Mouse (Mus musculus) G1E (cell line): ENCODE data around the gene Ccr8. TPM values are rescaled to one million over a fixed set of nuclear protein-coding genes. Genes with fewer than 3 reads are reported as not detected.

Source experiments
- ATAC-seq: 2 replicates; pipeline ENCODE4 v1.8.0; 2016; ENCODE audit warnings: mild to moderate bottlenecking; ENCODE audit not compliant: insufficient number of reproducible peaks, poor library complexity, low FRiP score, severe bottlenecking; ENCODE audit errors: extremely low read depth
- DNase-seq: peaks from one replicate; pipeline ENCODE4 v3.0.0; 2012; ENCODE audit warnings: low spot score
- H3K27me3 ChIP-seq: 2 replicates; pipeline ENCODE4 v1.6.1; 2012; ENCODE audit warnings: mild to moderate bottlenecking, low read length, inconsistent platforms; ENCODE audit not compliant: insufficient read depth
- H3K36me3 ChIP-seq: replicated peaks from 2 replicates; pipeline ENCODE3; 2012; ENCODE audit warnings: mild to moderate bottlenecking, inconsistent platforms
- H3K4me1 ChIP-seq: 2 replicates; pipeline ENCODE4 v1.6.1; 2012; ENCODE audit warnings: low read depth, low read length, inconsistent platforms, mixed read lengths; ENCODE audit not compliant: insufficient read depth
- H3K4me3 ChIP-seq: 2 replicates; pipeline ENCODE4 v1.5.1; 2012; ENCODE audit warnings: low read depth, mild to moderate bottlenecking, inconsistent platforms, low read length, moderate library complexity, mixed read lengths
- H3K9me3 ChIP-seq: replicated peaks from 2 replicates; pipeline ENCODE4 v1.6.1; 2012; ENCODE audit warnings: inconsistent platforms
- CTCF ChIP-seq: IDR thresholded peaks from 2 replicates; pipeline ENCODE4 v1.5.1; 2012; ENCODE audit warnings: low read depth, low read length, inconsistent platforms, mixed read lengths
- GATA1 ChIP-seq: IDR thresholded peaks from 2 replicates; pipeline ENCODE4 v1.6.1; 2012; ENCODE audit warnings: borderline replicate concordance, low read length, inconsistent platforms, mixed read lengths
- GATA2 ChIP-seq: IDR thresholded peaks from 2 replicates; pipeline ENCODE4 v1.6.1; 2012; ENCODE audit warnings: low read depth, low read length, inconsistent platforms, borderline replicate concordance
- POLR2AphosphoS5 ChIP-seq: IDR thresholded peaks from 2 replicates; pipeline ENCODE4 v1.6.1; 2012; ENCODE audit warnings: low read depth, low read length, inconsistent platforms; ENCODE audit not compliant: insufficient replicate concordance
- TAL1 ChIP-seq: conservative IDR thresholded peaks from 2 replicates; pipeline ENCODE4 v1.6.1; 2012; ENCODE audit warnings: low read depth, low read length, inconsistent platforms, mixed read lengths
- polyA plus RNA-seq: library from polyadenylated mRNA; stranded (reverse); fragments of >175 nt; gene quantifications from 2 replicates; pipeline ENCODE4 v1.2.3, GENCODE M21; 2012
- total RNA-seq, 2 experiments: library from RNA; stranded (forward) in 1 of 2; stranded (reverse) in 1 of 2; fragments of 200-1000 nt in 1 of 2; fragments of >200 nt in 1 of 2; fragmentation: Nextera tagmentation in 1 of 2; gene quantifications; 2 replicates each; pipeline ENCODE4 v1.2.3; 2014 to 2017

Ccr8 gene
- total RNA-seq (2014; fragmentation: Nextera tagmentation) (not detected in 2 replicates), total RNA-seq (2017) (not detected in 2 replicates), polyA plus RNA-seq (not detected in 2 replicates)

DNA sequence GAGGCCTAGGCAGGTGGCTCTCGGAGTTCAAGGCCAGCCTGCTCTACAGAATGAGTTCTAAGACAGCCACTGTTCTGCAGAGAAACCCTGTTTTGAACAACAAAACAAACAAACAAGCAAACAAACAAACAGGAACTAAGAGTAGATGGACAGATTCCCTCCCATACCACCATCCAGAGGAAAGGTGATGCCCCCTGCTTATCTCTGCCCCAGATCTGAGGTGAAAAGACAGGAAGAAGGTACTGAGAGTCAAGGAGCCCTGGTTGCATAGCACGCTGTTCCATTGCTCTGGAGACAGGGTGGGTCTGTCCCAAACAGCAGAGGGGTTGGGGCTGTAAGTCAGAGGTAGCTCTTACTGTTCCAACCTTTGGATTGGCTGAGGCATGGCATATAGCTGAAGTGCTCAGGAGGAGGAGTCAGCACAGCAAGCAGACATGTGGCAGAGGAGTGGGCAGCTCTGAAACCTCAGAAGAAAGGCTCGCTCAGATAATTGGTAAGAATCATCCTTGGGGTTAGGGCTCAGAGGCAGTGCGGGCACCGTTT, at the start of gene Ccr8:
TSS of gene Ccr8 (plus strand) at position 419 of the 543 bp plus-strand sequence.
- Histone ChIP-seq H3K27me3 (peaks cover 9% of the 10 kb centered on the region), H3K4me3 (no peak within 1 kb of the TSS), H3K36me3 (no peaks in the 10 kb centered on the region), H3K4me1 (no peaks in the 10 kb centered on the region; the same call in 1 of the 2 replicates), H3K9me3 (no peaks in the 10 kb centered on the region)
- DNase-seq (no peak), ATAC-seq (no peak)
- TF ChIP-seq POLR2AphosphoS5, result no peak
- TF ChIP-seq TAL1, result no peak
- no peak for TF ChIP-seq GATA2
- TF ChIP-seq CTCF, result no peak
- TF ChIP-seq GATA1, result no peak

DNA sequence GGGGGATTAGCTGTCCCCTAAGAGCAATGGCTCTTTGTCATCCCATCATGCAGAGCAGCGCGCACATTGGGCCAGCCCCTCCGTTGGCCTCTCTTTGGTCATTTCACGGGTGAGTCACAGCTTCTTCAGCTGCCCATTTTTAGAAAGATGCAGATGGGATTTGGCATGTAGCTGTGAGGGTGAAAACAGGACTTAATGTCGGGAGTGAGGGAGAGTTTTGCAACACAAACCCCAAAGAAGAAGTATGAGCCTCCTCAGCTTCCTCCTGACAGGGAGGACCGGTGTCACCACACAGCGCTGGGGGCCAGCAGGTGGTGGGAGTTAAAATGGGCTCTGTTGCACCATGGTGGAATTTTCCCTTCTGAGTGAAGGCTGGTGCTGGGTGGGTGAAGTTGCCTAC, 48.8 kb upstream of the Ccr8 start:
- no peaks in the 10 kb centered on the region for H3K36me3 ChIP-seq
- H3K27me3 ChIP-seq, result peaks cover 13% of the 10 kb centered on the region; the same call in 1 of the 2 replicates
- no peak for DNase-seq
- no peaks in the 10 kb centered on the region for H3K4me1 ChIP-seq
- no peak for TF ChIP-seq TAL1
- ATAC-seq, result no peak
- H3K4me3 ChIP-seq, result no peak overlapping the region
- H3K9me3 ChIP-seq, result 0 out of 2 replicates have a peak, but pooled peaks cover 2% of the 10 kb centered on the region

DNA sequence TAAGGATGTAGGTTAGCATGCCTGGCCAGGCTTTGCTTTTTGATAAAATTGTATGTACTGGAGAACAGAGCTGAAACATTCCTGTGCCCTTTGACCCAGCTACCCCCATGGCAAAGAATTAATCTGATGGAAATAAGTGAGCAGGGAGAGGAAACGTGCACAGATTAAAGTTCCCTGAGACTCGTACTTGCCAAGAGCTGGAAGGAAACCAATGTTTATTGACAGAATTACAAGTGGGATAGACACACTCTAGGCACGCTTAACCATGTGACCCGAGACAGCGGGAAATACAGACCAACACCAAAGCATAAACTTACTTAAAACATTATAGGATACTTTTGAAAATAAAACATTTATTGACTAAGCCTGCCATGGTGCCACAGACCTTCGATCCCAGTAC, 43.4 kb upstream of the Ccr8 start:
- H3K4me3 ChIP-seq, result no peak overlapping the region
- no peak for DNase-seq
- no peaks in the 10 kb centered on the region for H3K36me3 ChIP-seq
- TF ChIP-seq GATA2 (no peak), POLR2AphosphoS5 (no peak), TAL1 (no peak), GATA1 (no peak), CTCF (no peak)
- ATAC-seq, result no peak
- no peaks in the 10 kb centered on the region for H3K9me3 ChIP-seq
- H3K4me1 ChIP-seq, result no peaks in the 10 kb centered on the region
- H3K27me3 ChIP-seq, result peaks cover under 1% of the 10 kb centered on the region; the same call in 1 of the 2 replicates

DNA sequence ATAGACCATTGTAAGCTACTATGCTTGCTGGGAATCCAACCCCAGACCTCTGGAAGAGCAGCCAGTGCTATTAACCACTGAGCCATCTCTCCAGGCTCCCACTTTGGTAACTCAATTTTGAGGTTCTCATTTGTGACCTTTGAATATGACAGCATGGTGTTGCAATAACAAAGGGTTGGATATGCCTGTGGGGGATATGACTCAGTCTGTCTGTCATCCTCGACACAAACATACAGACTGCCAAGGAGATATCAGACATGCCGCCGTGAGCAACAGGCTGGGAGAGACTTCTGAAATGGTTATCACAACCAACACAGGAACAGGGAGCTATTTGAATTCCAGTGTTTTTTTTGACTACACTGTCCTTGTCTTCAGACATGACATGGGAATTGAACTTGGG, 42.5 kb upstream of the Ccr8 start:
- H3K4me3 ChIP-seq, result no peak overlapping the region
- no peaks in the 10 kb centered on the region; the same call in 1 of the 2 replicates for H3K27me3 ChIP-seq
- ATAC-seq, result no peak
- no peak for TF ChIP-seq GATA2
- no peak for TF ChIP-seq TAL1
- TF ChIP-seq POLR2AphosphoS5, result no peak
- TF ChIP-seq GATA1, result no peak
- TF ChIP-seq CTCF, result no peak
- no peaks in the 10 kb centered on the region for H3K36me3 ChIP-seq
- DNase-seq, result no peak
- H3K4me1 ChIP-seq, result no peaks in the 10 kb centered on the region
- no peaks in the 10 kb centered on the region for H3K9me3 ChIP-seq

DNA sequence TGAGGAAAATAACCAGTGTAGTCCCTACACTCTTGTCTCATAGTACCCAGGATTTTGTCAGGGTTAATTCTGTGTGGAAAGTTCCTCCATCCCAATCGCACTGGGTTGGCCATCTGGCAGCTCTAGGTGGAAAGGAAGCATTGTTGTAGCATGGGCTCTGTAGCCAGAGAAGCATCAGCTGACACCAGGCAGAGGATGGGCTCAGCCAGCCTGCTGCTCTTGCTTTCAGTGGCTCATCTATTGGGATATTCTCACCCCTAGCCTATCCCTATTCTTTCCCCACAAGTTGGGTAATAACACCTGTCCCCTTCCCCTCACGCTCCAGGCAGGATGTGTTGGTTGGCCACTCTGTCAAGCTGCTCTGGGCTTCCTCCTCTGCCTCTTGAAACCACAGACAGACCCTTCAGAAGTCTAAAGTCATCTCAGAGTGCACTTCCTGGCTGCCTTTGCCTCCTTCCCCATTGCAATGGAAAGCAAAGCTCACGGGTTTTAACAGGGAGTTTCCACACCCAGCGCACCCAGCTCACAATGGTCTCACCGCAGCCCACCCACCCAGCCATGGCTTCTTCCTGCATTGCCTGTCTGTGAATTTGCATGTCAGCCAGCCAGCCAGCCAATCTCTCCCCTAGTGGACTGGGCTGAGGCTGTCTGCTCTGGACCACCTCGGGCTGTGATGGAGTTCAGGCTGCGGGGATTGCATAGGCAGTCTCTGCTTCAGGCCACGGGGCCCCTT, 37.2 kb upstream of the Ccr8 start:
- H3K4me1 ChIP-seq, result no peaks in the 10 kb centered on the region
- no peak for DNase-seq
- H3K4me3 ChIP-seq, result no peak overlapping the region
- TF ChIP-seq TAL1 (no peak), GATA1 (no peak), CTCF (no peak), GATA2 (no peak), POLR2AphosphoS5 (no peak)
- peaks cover 4% of the 10 kb centered on the region; the same call in 1 of the 2 replicates for H3K27me3 ChIP-seq
- ATAC-seq, result no peak
- H3K9me3 ChIP-seq, result no peaks in the 10 kb centered on the region
- no peaks in the 10 kb centered on the region for H3K36me3 ChIP-seq

DNA sequence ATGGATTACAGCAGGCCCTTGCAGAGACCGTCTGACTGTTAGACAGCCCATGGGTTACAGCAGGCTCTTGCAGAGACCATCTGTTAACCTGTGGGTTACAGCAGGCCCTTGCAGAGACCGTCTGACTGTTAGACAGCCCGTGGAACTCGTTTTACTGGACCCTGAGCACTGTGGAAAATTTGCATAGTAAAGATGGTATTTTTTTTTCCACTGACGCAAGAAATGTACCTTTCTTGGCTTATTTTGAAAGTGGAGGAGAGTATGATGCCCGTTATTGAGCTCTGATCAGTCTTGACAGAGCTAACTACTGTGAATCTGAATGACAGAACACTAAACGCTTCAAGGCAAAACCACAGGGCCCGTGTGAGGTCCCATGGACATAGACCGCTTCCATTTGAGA, 35.7 kb upstream of the Ccr8 start:
- DNase-seq (no peak), ATAC-seq (no peak)
- Histone ChIP-seq H3K27me3 (peaks cover 4% of the 10 kb centered on the region; the same call in 1 of the 2 replicates), H3K9me3 (no peaks in the 10 kb centered on the region), H3K36me3 (no peaks in the 10 kb centered on the region), H3K4me1 (no peaks in the 10 kb centered on the region), H3K4me3 (no peak overlapping the region)
- TF ChIP-seq GATA2, result no peak
- TF ChIP-seq CTCF, result no peak
- no peak for TF ChIP-seq TAL1
- no peak for TF ChIP-seq GATA1
- TF ChIP-seq POLR2AphosphoS5, result no peak
